ENCODE assay signal across 27 mouse cellular contexts in the genomic region with DNA sequence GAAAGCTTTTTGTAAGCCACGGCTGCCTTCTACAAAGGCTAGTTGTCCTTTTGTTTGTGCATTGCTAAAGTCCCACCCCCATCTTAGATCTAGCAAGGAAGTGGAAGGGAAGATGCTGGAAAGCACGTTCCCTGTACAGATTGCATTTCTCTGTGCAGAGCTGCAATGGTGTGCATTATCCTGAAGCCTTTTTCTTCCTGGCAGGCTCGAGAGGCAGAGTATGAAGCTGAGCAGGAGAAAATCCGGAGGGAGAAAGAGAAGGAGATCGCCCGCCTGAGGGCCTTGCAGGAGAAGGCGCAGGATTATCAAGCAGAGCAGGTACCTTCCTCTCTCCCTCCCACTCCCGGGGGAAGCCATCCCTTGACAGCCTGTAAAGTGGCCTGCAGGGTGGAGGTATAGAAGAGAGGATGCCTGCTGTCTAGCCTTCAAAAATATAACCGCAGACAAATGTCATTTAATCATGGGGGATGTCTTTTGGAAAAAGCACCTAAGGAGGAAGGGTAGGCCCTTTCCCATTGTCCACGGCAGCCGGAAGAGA. TPM values are rescaled to one million over a fixed set of nuclear protein-coding genes. Genes with fewer than 3 reads are reported as not detected.
DNase-seq lines count a peak whose midpoint lies in the region; ATAC-seq lines count a peak whose summit lies in the region.
"Had no signal": no experiment of that assay in that cellular context is flagged by ENCODE, and none has a peak within 500 bp of the region (broad histone marks: within the 10 kb centered on the region; RNA-seq: fewer than 3 reads in every experiment).

No protein-coding gene starts in this region.

- H3K9me3 ChIP-seq in forebrain, embryonic 12.5 days, result no peaks in the 10 kb centered on the region
- no peaks in the 10 kb centered on the region for H3K9me3 ChIP-seq in hindbrain, embryonic 15.5 days
- no peaks in the 10 kb centered on the region for H3K9me3 ChIP-seq in midbrain, embryonic 14.5 days (ENCODE audit: control insufficient read depth, low read length)
- H3K9me3 ChIP-seq: intestine, embryonic 15.5 days; kidney, embryonic 15.5 days; limb, embryonic 13.5 days; liver, embryonic 13.5 days had no signal

- ATAC-seq in frontal cortex, adult (ENCODE audit: low TSS enrichment), result 0 out of 2 replicates have a peak, but pooled peaks have one; percentile 38
- ATAC-seq in forebrain, embryonic 12.5 days (ENCODE audit: low FRiP score), result no peak
- peak; percentile 57; the same call in 1 of the 2 replicates for ATAC-seq in hindbrain, embryonic 15.5 days (ENCODE audit: low FRiP score, low read depth)
- no peak for ATAC-seq in midbrain, embryonic 14.5 days (ENCODE audit: low FRiP score, low TSS enrichment)
- ATAC-seq: CD4-positive, CD25-positive, alpha-beta regulatory T cell, adult 4 months; Patski had no signal

- no peak overlapping the region for H3K4me3 ChIP-seq in forebrain, embryonic 12.5 days (replicated peaks)
- no peak overlapping the region for H3K4me3 ChIP-seq in hindbrain, embryonic 15.5 days
- no peak overlapping the region for H3K4me3 ChIP-seq in midbrain, embryonic 14.5 days (replicated peaks; ENCODE audit: low read depth, low read length)
- H3K4me3 ChIP-seq: heart, adult 2 months; intestine, embryonic 15.5 days; kidney, embryonic 15.5 days; left cerebral cortex, adult 2 months; limb, embryonic 13.5 days; liver, embryonic 13.5 days had no signal

- H3K4me2 ChIP-seq in forebrain, embryonic 12.5 days, result no peak overlapping the region
- H3K4me2 ChIP-seq in hindbrain, embryonic 15.5 days, result no peak overlapping the region
- H3K4me2 ChIP-seq in midbrain, embryonic 14.5 days (ENCODE audit: low read length), result no peak overlapping the region
- H3K4me2 ChIP-seq: intestine, embryonic 15.5 days; kidney, embryonic 15.5 days; limb, embryonic 13.5 days; liver, embryonic 13.5 days; lung, embryonic 14.5 days had no signal

- WGBS in forebrain, embryonic 12.5 days, result 45% methylated on average over 11 of the region's 11 CpGs
- WGBS in hindbrain, embryonic 15.5 days, result 47% methylated on average over 11 of the region's 11 CpGs
- WGBS in midbrain, embryonic 14.5 days, result 35% methylated on average over 11 of the region's 11 CpGs

- no peaks in the 10 kb centered on the region for H3K36me3 ChIP-seq in forebrain, embryonic 12.5 days (replicated peaks)
- H3K36me3 ChIP-seq in hindbrain, embryonic 15.5 days, result no peaks in the 10 kb centered on the region
- no peaks in the 10 kb centered on the region for H3K36me3 ChIP-seq in midbrain, embryonic 14.5 days (ENCODE audit: control insufficient read depth, insufficient read depth, low read length)
- H3K36me3 ChIP-seq: intestine, embryonic 15.5 days; kidney, embryonic 15.5 days; limb, embryonic 13.5 days; liver, embryonic 13.5 days had no signal

- peaks cover 14% of the 10 kb centered on the region; the same call in 1 of the 2 replicates for H3K4me1 ChIP-seq in forebrain, embryonic 12.5 days
- H3K4me1 ChIP-seq in hindbrain, embryonic 15.5 days (replicated peaks), result peaks cover 14% of the 10 kb centered on the region
- H3K4me1 ChIP-seq in midbrain, embryonic 14.5 days (ENCODE audit: control insufficient read depth, insufficient read depth, low read length), result peaks cover 8% of the 10 kb centered on the region; the same call in 1 of the 2 replicates
- H3K4me1 ChIP-seq: intestine, embryonic 15.5 days; kidney, embryonic 15.5 days; liver, embryonic 13.5 days had no signal

- no peaks in the 10 kb centered on the region for H3K27me3 ChIP-seq in forebrain, embryonic 12.5 days
- H3K27me3 ChIP-seq in hindbrain, embryonic 15.5 days, result no peaks in the 10 kb centered on the region
- H3K27me3 ChIP-seq in midbrain, embryonic 14.5 days (ENCODE audit: control insufficient read depth, insufficient read depth, low read length), result no peaks in the 10 kb centered on the region
- H3K27me3 ChIP-seq: intestine, embryonic 15.5 days; liver, embryonic 13.5 days had no signal

- DNase-seq in frontal cortex, postnatal 10 days (ENCODE audit: low spot score in 2 of 2), result no peak
- peak; percentile 44 for DNase-seq in midbrain, embryonic 14.5 days
- no peak for DNase-seq in adrenal gland, postnatal 4 days (ENCODE audit: low spot score in 2 of 2)
- no peak for DNase-seq in spleen, postnatal 4 days (ENCODE audit: low spot score in 2 of 2)
- DNase-seq in thymus, postnatal 0 days (ENCODE audit: low spot score), result no peak
- DNase-seq: adrenal gland, adult 8-10 months; cerebellum, adult 11 months; cerebellum, postnatal 36 days; gastrocnemius, postnatal 14 days; heart, adult 2 months; heart, postnatal 36 days; kidney, postnatal 4 days; layer of hippocampus, adult 9-11 months; liver, embryonic 13.5 days; lung, embryonic 14.5 days had no signal

- H3K9ac ChIP-seq in forebrain, embryonic 12.5 days, result no peak overlapping the region
- H3K9ac ChIP-seq in hindbrain, embryonic 15.5 days, result no peak overlapping the region; the same call in 1 of the 2 replicates
- no peak overlapping the region for H3K9ac ChIP-seq in midbrain, embryonic 14.5 days (replicated peaks; ENCODE audit: low read length)
- H3K9ac ChIP-seq: intestine, embryonic 15.5 days; kidney, embryonic 15.5 days; limb, embryonic 13.5 days; liver, embryonic 13.5 days; lung, embryonic 14.5 days had no signal

- H3K27ac ChIP-seq in forebrain, embryonic 12.5 days, result peak overlapping the region; percentile 5; the same call in 1 of the 2 replicates
- H3K27ac ChIP-seq in hindbrain, embryonic 15.5 days (replicated peaks), result peak overlapping the region; percentile 62
- peak overlapping the region; percentile 65 for H3K27ac ChIP-seq in midbrain, embryonic 14.5 days (replicated peaks; ENCODE audit: low read depth, low read length)
- H3K27ac ChIP-seq: heart, adult 2 months; intestine, embryonic 15.5 days; kidney, embryonic 15.5 days; left cerebral cortex, adult 2 months; limb, embryonic 13.5 days; liver, embryonic 13.5 days; macrophage had no signal

RNA-seq across cellular contexts. Expression of gene Vsig8, which starts 15.4 kb away (rescaled TPM):
- 0.28 TPM in 1 of 2 replicates, not detected in the other for polyA plus RNA-seq in forebrain, embryonic 12.5 days (2016; fragmentation: Nextera tagmentation; extraction: Ambion mirVana)
- polyA plus RNA-seq in hindbrain, embryonic 15.5 days (2015; fragmentation: Nextera tagmentation; extraction: Ambion mirVana), result 0.71 and 1.1 TPM in 2 replicates
- 0.22 TPM in 1 of 2 replicates, not detected in the other for polyA plus RNA-seq in midbrain, embryonic 14.5 days (2014; fragmentation: Nextera tagmentation; extraction: Ambion mirVana)
- under 1 TPM in 1 of 2 experiments, not detected in 1; 0.17 TPM for total RNA-seq in adrenal gland, postnatal 4 days (2021)
- 2.4 and 3.2 TPM in 2 replicates for polyA plus RNA-seq in thymus, postnatal 0 days (2015; fragmentation: Nextera tagmentation; extraction: Ambion mirVana)
- total RNA-seq: gastrocnemius, postnatal 14 days; heart, adult 2 months; heart, postnatal 36 days had no signal
- polyA plus RNA-seq: CD4-positive, CD25-positive, alpha-beta regulatory T cell, adult 4 months; heart, adult 2 months; liver, embryonic 13.5 days had no signal

RNA-seq across cellular contexts. Expression of gene Cfap45, which starts 19.8 kb away (rescaled TPM):
- polyA plus RNA-seq in forebrain, embryonic 12.5 days (2016; fragmentation: Nextera tagmentation; extraction: Ambion mirVana), result 1.2 and 2.6 TPM in 2 replicates
- polyA plus RNA-seq in hindbrain, embryonic 15.5 days (2015; fragmentation: Nextera tagmentation; extraction: Ambion mirVana), result 2.8 and 4.6 TPM in 2 replicates
- polyA plus RNA-seq in midbrain, embryonic 14.5 days (2014; fragmentation: Nextera tagmentation; extraction: Ambion mirVana), result 1.9 and 2.2 TPM in 2 replicates
- 1 to 10 TPM; 2.0 to 2.1 TPM for total RNA-seq in adrenal gland, postnatal 4 days (2021)
- polyA plus RNA-seq in thymus, postnatal 0 days (2015; fragmentation: Nextera tagmentation; extraction: Ambion mirVana), result 1.6 and 1.9 TPM in 2 replicates

RNA-seq across cellular contexts. Expression of gene Tagln2, which starts 40.5 kb away (rescaled TPM):
- 40.0 and 45.7 TPM in 2 replicates for polyA plus RNA-seq in forebrain, embryonic 12.5 days (2016; fragmentation: Nextera tagmentation; extraction: Ambion mirVana)
- 77.7 and 83.7 TPM in 2 replicates for polyA plus RNA-seq in hindbrain, embryonic 15.5 days (2015; fragmentation: Nextera tagmentation; extraction: Ambion mirVana)
- 25.7 and 43.5 TPM in 2 replicates for polyA plus RNA-seq in midbrain, embryonic 14.5 days (2014; fragmentation: Nextera tagmentation; extraction: Ambion mirVana)
- total RNA-seq in adrenal gland, postnatal 4 days (2021), result 100 to 1,000 TPM; 143 to 153 TPM
- 151 and 180 TPM in 2 replicates for polyA plus RNA-seq in thymus, postnatal 0 days (2015; fragmentation: Nextera tagmentation; extraction: Ambion mirVana)

RNA-seq across cellular contexts. Expression of gene Slamf8, which starts 50.0 kb away (rescaled TPM):
- polyA plus RNA-seq in forebrain, embryonic 12.5 days (2016; fragmentation: Nextera tagmentation; extraction: Ambion mirVana), result not detected in 2 replicates
- 0.13 TPM in 1 of 2 replicates, not detected in the other for polyA plus RNA-seq in hindbrain, embryonic 15.5 days (2015; fragmentation: Nextera tagmentation; extraction: Ambion mirVana)
- polyA plus RNA-seq in midbrain, embryonic 14.5 days (2014; fragmentation: Nextera tagmentation; extraction: Ambion mirVana), result 0.42 TPM in 1 of 2 replicates, not detected in the other
- under 1 TPM; 0.25 to 0.28 TPM for total RNA-seq in adrenal gland, postnatal 4 days (2021)
- 1.9 and 2.0 TPM in 2 replicates for polyA plus RNA-seq in thymus, postnatal 0 days (2015; fragmentation: Nextera tagmentation; extraction: Ambion mirVana)
- total RNA-seq: ES-E14; gastrocnemius, postnatal 14 days; left cerebral cortex, adult 2 months had no signal
- polyA plus RNA-seq: lung, embryonic 14.5 days; neural tube, embryonic 14.5 days; Patski had no signal

RNA-seq across cellular contexts. Expression of gene Igsf9, which starts 58.8 kb away (rescaled TPM):
- polyA plus RNA-seq in forebrain, embryonic 12.5 days (2016; fragmentation: Nextera tagmentation; extraction: Ambion mirVana), result 102 TPM in 2 replicates
- 45.7 and 49.3 TPM in 2 replicates for polyA plus RNA-seq in hindbrain, embryonic 15.5 days (2015; fragmentation: Nextera tagmentation; extraction: Ambion mirVana)
- 49.6 and 52.6 TPM in 2 replicates for polyA plus RNA-seq in midbrain, embryonic 14.5 days (2014; fragmentation: Nextera tagmentation; extraction: Ambion mirVana)
- total RNA-seq in adrenal gland, postnatal 4 days (2021), result 10 to 100 TPM in 1 of 2 experiments, 1 to 10 TPM in 1; 6.0 to 10.6 TPM
- 2.4 and 2.5 TPM in 2 replicates for polyA plus RNA-seq in thymus, postnatal 0 days (2015; fragmentation: Nextera tagmentation; extraction: Ambion mirVana)

Comparison
In these comparisons a context has a peak if more than half of its experiments do, and no peak if none do; other contexts are left out.
1. ATAC-seq: peak in frontal cortex, adult (single experiment) and hindbrain, embryonic 15.5 days (single experiment); none in forebrain, embryonic 12.5 days (single experiment) and midbrain, embryonic 14.5 days (single experiment).
2. H3K27ac ChIP-seq: peak in every context shown above with its lines; median percentile 65 in midbrain, embryonic 14.5 days; 62 in hindbrain, embryonic 15.5 days; 5 in forebrain, embryonic 12.5 days.